Mouse (Mus musculus) liver, adult 2 months (tissue): Measurements from ENCODE around the gene Lcn5.

Source experiments
- CTCF ChIP-seq: fragments of 200-500 bp; IDR thresholded peaks from 2 replicates; pipeline ENCODE4 v1.5.1; 2011; ENCODE audit warnings: low read depth, low read length, control low read depth
- POLR2A ChIP-seq: fragments of 200-500 bp; IDR thresholded peaks from 2 replicates; pipeline ENCODE4 v1.6.1; 2011; ENCODE audit warnings: low read length, control low read depth; ENCODE audit not compliant: insufficient read depth; ENCODE audit errors: extremely low read depth

- no peak for TF ChIP-seq POLR2A
- TF ChIP-seq CTCF = no peak
These were observed 24.7 kb downstream of the Lcn5 start, which contains the start of gene Lcn10 for GRCm38 (mm10) chr2:25682426-25682825.
